Mouse (Mus musculus) megakaryocyte, embryonic 14.5 days (primary cell): ENCODE data around the gene Qdpr. TPM values are rescaled to one million over a fixed set of nuclear protein-coding genes. Genes with fewer than 3 reads are reported as not detected.

Source experiments
- H3K27me3 ChIP-seq: replicated peaks from 2 replicates; pipeline ENCODE3; 2012; ENCODE audit warnings: inconsistent platforms
- H3K36me3 ChIP-seq: replicated peaks from 2 replicates; pipeline ENCODE3; 2012; ENCODE audit warnings: low read length, inconsistent platforms, mixed read lengths
- H3K4me1 ChIP-seq: 2 replicates; pipeline ENCODE4 v1.6.1; 2012; ENCODE audit warnings: inconsistent platforms
- H3K4me3 ChIP-seq: replicated peaks from 2 replicates; pipeline ENCODE3; 2012; ENCODE audit warnings: moderate library complexity, mild to moderate bottlenecking, inconsistent platforms
- H3K9me3 ChIP-seq: 2 replicates; pipeline ENCODE4 v1.6.1; 2012; ENCODE audit warnings: inconsistent platforms
- FLI1 ChIP-seq: IDR thresholded peaks from 2 replicates; pipeline ENCODE4 v1.6.1; 2012; ENCODE audit warnings: low read length, inconsistent platforms, mixed read lengths
- GATA1 ChIP-seq: IDR thresholded peaks from 3 replicates; pipeline ENCODE4 v1.6.1; 2012; ENCODE audit warnings: mixed read lengths, low read length, inconsistent platforms, borderline replicate concordance
- polyA plus RNA-seq: library from polyadenylated mRNA; stranded (reverse); fragments of >175 nt; gene quantifications from 2 replicates; pipeline ENCODE4 v1.2.3, GENCODE M21; 2012; ENCODE audit warnings: low replicate concordance; ENCODE audit not compliant: insufficient read depth

Qdpr gene
- polyA plus RNA-seq = 98.7 and 117 TPM in 2 replicates

DNA sequence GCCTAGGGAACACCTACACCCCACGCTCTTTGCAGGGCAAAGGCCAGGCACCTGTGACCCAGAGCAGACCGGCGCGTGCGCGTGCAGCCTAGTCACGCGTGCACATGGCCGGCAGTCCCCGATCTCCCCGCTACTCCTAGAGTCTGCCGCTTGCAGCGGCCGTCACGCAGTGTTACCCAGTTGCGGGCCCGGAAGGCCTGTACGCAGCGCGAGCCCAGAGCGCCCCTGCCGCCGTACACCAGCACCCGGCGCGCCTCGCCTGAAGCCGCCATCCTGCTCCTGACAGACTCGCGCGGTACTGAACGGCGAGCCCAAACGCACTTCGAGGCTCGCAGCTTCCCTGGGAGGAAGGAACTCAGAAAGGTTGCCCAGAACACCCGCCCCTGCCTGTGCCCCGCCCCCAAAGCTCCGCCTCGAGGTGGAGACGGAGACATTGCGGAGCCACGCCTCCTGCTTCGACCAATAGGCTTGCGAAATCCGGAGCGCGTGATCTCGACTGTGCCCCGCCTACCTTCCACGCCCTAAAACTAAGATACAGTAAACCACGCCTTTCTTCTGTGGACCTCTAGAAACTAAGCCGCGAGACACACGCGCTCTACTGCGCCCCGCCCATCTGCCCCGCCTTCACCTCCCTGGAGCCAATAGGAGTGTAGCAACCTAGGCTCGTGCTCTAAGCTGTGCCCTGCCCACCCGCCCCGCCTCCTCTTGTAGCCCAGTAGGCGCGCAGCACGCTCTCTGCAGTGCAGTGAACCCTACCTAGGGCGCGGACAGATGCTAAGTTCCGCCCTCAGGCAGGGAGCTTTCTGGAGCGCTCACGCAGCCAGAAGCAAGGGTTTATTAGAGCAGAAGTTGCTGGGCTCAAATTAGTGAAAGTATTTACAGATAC lies at the start of gene Qdpr:
TSS of gene Qdpr (minus strand) at position 406 of the 886 bp plus-strand sequence.
- peaks cover 8% of the 10 kb centered on the region for H3K27me3 ChIP-seq
- H3K4me1 ChIP-seq = peaks cover 31% of the 10 kb centered on the region
- peaks cover 21% of the 10 kb centered on the region for H3K36me3 ChIP-seq
- H3K9me3 ChIP-seq = no peaks in the 10 kb centered on the region
- no peak for TF ChIP-seq GATA1
- no peak for TF ChIP-seq FLI1
- H3K4me3 ChIP-seq = peak within 1 kb of the TSS; percentile 99

DNA sequence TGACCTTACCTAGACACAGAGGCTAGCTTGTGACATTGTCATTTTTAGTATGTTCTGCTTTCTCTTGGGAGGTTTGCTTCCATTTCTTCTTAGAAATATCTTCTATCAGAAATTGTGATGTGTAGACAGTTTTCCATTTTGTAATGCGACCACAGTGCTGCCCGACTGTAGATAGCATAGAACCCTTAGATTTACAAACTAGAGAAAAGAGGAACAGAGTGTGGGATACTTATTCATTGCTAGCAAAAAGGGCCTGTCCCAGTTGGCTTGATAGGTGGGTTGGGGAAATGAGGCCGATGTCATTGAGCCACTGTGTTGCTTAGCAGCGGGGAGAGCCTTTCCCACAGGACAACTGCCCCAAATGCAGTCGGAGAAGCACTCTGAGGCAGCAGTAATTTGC lies 47.5 kb upstream of the Qdpr start:
- Histone ChIP-seq H3K36me3 (peaks cover 73% of the 10 kb centered on the region), H3K4me1 (peaks cover 43% of the 10 kb centered on the region), H3K9me3 (no peaks in the 10 kb centered on the region), H3K27me3 (no peaks in the 10 kb centered on the region), H3K4me3 (no peak overlapping the region)
- TF ChIP-seq GATA1 (no peak), FLI1 (no peak)

DNA sequence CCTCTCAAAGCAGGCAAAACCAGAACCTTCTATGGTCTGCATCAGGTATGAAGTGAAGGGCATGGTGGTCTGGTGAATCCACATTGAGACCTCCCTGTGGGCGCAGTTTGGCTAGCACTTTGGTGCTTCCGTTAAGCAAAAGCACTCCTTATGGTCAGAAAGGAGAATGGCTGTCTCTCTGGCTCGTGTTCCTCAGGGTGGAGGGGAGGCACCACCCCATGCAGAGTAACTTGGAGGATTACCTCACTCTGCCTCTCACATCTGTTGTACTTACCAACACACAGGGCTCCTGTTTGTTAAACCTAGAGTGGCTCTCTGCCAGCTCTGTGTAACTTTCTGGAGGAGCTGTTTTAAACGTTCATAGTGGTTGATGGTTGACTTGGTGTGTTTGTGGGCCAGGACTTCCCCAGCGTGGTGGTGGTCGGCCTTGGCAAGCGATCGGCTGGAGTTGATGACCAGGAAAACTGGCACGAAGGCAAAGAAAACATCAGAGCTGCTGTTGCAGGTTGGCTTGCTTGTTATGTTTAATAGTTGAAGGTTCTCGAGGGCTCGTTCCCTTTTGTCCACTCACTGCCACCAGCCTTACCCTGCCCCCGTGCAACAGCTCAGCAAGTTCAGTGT lies 47.0 kb upstream of the Qdpr start:
- TF ChIP-seq FLI1 = no peak
- no peak for TF ChIP-seq GATA1
- Histone ChIP-seq H3K4me3 (no peak overlapping the region), H3K9me3 (no peaks in the 10 kb centered on the region), H3K36me3 (peaks cover 68% of the 10 kb centered on the region), H3K27me3 (no peaks in the 10 kb centered on the region), H3K4me1 (peaks cover 47% of the 10 kb centered on the region)

DNA sequence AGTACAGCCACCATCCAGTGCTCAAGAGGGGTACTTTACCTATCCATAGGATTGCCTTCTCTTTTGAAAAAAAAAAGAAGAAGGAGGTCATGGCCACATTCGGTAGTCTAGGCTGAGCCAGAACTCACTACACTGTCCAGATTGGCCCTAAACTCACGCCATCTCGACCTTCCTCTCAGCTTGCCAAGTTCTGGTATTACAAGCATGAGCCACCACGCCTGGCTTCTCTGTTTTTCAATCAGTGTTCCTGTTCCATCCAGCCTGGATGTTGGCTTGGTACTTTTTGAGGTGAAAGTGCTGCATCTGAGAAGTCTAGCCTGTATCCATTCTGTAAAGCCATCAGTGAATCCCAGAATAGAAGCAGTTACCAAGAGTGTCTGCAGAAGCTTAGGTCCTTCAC lies 46.4 kb upstream of the Qdpr start:
- Histone ChIP-seq H3K36me3 (peaks cover 62% of the 10 kb centered on the region), H3K9me3 (no peaks in the 10 kb centered on the region), H3K27me3 (no peaks in the 10 kb centered on the region), H3K4me3 (no peak overlapping the region), H3K4me1 (peaks cover 51% of the 10 kb centered on the region)
- TF ChIP-seq GATA1 (no peak), FLI1 (no peak)

DNA sequence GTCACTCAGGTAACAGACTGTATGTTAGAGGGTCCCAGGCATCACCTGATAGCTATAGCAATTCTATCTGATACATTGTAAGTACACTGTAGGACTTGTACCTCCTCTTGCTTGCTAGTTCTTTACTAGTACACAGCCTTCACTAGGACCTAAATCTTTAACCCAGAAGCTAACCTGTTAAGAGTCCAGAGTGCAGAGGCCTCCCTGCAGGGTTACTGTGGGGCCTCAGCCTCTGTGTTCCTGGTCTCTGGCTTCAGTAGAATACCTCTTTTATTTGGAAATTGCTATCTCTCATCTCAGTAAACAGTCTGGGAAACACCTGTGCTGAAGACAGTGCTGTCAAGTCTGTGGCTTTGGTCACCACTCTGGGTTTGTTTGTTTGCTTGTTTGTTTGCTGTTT lies 46.0 kb upstream of the Qdpr start:
- Histone ChIP-seq H3K9me3 (no peaks in the 10 kb centered on the region), H3K4me1 (peaks cover 54% of the 10 kb centered on the region), H3K27me3 (no peaks in the 10 kb centered on the region), H3K36me3 (peaks cover 58% of the 10 kb centered on the region), H3K4me3 (no peak overlapping the region)
- TF ChIP-seq GATA1 = no peak
- no peak for TF ChIP-seq FLI1

DNA sequence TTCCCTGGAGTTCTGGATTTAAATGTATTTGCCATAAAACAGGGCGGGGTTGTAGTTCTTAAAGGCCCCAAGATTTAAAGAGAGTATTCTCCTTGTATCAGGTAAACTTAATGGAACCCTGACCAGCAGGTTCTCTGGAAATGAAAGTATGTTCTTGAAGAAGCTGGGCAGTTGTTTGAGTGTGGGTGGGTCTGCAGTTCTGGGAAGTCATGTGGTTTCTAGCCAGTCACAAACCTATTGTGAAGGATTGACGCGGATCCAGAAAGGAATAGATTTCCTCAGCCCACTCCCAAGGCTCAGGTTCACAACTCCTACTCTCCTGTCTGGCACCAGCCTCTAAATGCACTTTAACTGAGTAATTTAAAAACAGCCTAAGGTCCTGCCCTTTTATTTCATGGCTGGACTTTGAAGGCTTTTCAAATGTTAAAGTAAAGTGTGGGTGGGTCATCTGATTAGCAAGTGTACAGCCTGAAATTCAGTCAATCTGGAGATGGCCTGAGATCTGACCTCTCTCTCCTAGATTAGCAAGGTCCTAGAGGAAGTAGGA lies 45.5 kb upstream of the Qdpr start:
- Histone ChIP-seq H3K36me3 (peaks cover 53% of the 10 kb centered on the region), H3K9me3 (no peaks in the 10 kb centered on the region), H3K27me3 (no peaks in the 10 kb centered on the region), H3K4me3 (no peak overlapping the region), H3K4me1 (peaks cover 54% of the 10 kb centered on the region)
- TF ChIP-seq GATA1 = no peak
- TF ChIP-seq FLI1 = no peak

DNA sequence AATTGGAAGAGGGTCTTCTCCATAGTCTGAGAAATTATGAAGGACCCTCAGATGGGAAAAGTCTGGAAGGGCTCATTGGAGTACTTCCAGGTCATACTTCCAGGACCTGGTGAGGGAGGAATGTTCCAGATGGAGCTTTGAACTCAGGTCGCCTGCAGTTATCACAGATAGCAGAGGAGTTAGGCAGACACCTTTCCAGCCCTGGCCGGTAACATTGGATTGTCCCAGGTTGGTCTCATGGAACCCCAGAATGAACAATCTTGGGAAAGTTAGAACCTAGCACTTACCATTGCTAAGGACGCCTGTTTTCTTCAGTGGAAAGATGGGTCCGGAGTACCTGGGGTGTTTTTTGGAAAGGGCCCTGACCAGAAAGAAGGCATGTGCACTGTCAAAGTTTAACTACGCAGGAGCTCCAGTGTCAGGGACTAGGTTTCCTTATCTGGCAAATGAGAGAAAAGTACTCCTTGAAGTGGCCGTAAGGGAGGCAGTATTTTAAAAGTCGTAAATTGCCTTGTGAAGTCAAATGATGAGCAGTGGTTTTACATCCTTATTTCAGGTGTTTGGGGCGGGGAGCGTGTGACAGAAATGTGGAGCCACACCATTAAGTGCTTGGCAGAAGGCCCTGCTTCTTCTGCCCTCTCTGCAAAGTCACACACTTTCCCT lies 44.2 kb upstream of the Qdpr start:
- H3K27me3 ChIP-seq = no peaks in the 10 kb centered on the region
- TF ChIP-seq FLI1 = no peak
- TF ChIP-seq GATA1 = no peak
- H3K4me3 ChIP-seq = peak overlapping the region; percentile 96
- H3K4me1 ChIP-seq = peaks cover 59% of the 10 kb centered on the region
- peaks cover 40% of the 10 kb centered on the region for H3K36me3 ChIP-seq
- H3K9me3 ChIP-seq = no peaks in the 10 kb centered on the region

DNA sequence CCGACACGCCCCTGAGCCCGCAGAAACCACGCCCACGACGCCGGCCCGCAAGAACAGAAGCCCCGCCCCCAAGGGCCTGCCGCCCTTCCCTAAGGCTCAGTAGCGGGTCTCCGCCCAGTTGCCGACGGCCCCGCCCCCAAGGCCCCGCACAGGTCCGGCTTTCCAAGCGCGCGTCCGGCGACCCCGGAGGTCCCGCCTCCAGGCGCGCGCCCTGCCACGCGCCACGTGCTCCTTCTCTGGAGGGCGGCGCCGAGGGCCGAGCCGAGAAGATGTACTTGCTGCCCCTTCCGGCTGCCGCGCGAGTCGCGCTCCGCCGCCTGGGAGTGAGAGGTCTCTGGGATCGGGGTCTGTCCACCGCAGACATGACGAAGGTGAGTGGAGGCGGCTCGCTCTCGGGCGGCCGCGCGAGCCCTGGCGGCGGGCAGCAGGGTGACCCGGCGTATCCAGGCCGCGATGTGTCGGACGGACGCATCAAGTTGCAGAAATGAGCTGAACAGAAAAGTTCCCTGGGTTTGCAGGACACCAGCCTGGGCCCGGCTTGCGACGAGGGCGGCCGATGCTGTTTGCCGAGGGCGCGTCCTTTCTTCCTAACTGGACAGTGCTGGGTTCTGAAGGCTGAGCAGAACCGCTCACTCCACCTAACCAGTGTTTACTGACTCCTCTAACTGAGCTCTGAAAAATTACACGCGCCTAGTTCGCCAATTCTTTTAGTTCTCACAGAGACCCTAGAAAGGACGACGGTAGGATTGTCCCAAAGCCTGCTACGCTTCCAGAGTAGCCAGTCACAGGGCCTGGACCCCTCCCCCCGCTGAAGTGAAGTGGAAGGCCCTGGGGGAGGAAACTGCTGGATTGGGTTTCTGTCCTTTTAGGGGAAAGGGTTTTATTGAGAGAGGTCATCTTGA lies 43.4 kb upstream of the Qdpr start, which contains the start of gene Lap3:
TSS of gene Lap3 (plus strand) at position 184 of the 902 bp plus-strand sequence.
- Histone ChIP-seq H3K27me3 (no peaks in the 10 kb centered on the region), H3K36me3 (peaks cover 33% of the 10 kb centered on the region), H3K4me3 (peak within 1 kb of the TSS; percentile 96), H3K4me1 (peaks cover 58% of the 10 kb centered on the region), H3K9me3 (no peaks in the 10 kb centered on the region)
- TF ChIP-seq GATA1 (no peak), FLI1 (no peak)

DNA sequence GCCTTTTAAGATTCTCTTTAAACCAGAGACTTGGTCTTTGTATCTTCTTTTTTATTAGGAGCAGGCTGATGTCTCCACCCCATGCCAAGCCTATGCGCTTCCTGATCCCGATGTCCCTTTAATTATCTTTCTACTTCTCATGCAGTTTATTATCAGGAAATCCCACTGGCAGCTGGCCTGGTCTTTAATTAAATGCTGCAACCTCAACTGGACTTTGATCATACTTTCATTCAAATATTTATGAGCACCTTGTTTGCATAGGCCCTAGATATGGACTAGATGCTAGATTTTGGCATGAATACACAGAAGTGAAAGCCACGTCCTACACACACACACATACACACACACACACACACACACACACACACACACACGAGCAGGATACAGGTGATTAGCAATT lies 41.7 kb upstream of the Qdpr start:
- Histone ChIP-seq H3K36me3 (peaks cover 17% of the 10 kb centered on the region), H3K4me3 (no peak overlapping the region), H3K9me3 (no peaks in the 10 kb centered on the region), H3K4me1 (peaks cover 44% of the 10 kb centered on the region), H3K27me3 (no peaks in the 10 kb centered on the region)
- TF ChIP-seq FLI1 (no peak), GATA1 (no peak)
